In the genomic region with DNA sequence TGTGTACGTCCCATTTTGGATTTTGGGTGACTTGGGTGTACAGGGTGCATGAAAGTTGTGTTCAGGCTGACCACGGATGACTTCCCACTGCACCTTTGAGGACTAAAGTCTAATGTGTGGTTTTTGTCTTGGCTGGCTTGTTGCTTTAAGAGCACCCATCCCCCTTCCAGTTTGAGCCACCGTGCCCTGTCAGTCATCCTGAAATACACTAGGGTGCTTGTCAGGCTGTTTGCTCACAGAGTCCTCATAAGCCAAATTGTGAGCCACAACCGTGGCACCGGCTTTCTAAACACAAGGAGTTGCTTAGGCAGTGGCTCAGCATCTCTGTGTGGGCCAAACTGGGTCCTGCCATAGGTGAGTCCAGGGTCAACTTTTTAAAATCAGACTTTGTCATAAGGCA, we compare ENCODE assay signal across 13 mouse cellular contexts. TPM values are rescaled to one million over a fixed set of nuclear protein-coding genes. Genes with fewer than 3 reads are reported as not detected.
A peak's percentile ranks its signal among the peaks of the same experiment; 100 is the strongest.
DNase-seq lines count a peak whose midpoint lies in the region; ATAC-seq lines count a peak whose summit lies in the region.
"Had no signal": no experiment of that assay in that cellular context is flagged by ENCODE, and none has a peak within 500 bp of the region (broad histone marks: within the 10 kb centered on the region; RNA-seq: fewer than 3 reads in every experiment).

No protein-coding gene starts in this region.

- 47% methylated on average over 5 of the region's 5 CpGs for WGBS in heart, embryonic 11.5 days (ENCODE audit: insufficient replicate concordance)
- WGBS in forebrain, embryonic 10.5 days, result 75% methylated on average over 5 of the region's 5 CpGs

- H3K9ac ChIP-seq in heart, embryonic 11.5 days (ENCODE audit: low read depth, low read length), result no peak overlapping the region
- H3K9ac ChIP-seq: limb, embryonic 12.5 days; liver, postnatal 0 days had no signal

- H3K36me3 ChIP-seq in heart, embryonic 11.5 days (ENCODE audit: control insufficient read depth, insufficient read depth, low read length), result no peaks in the 10 kb centered on the region
- H3K36me3 ChIP-seq in forebrain, embryonic 10.5 days (replicated peaks), result no peaks in the 10 kb centered on the region
- H3K36me3 ChIP-seq: limb, embryonic 12.5 days had no signal

- no peaks in the 10 kb centered on the region for H3K27me3 ChIP-seq in heart, embryonic 11.5 days (ENCODE audit: control insufficient read depth, insufficient read depth, low read length)
- H3K27me3 ChIP-seq in forebrain, embryonic 10.5 days (ENCODE audit: poor library complexity, severe bottlenecking), result no peaks in the 10 kb centered on the region
- H3K27me3 ChIP-seq: limb, embryonic 12.5 days had no signal

- no peak overlapping the region for H3K4me3 ChIP-seq in heart, embryonic 11.5 days (ENCODE audit: low read depth, low read length)
- H3K4me3 ChIP-seq in forebrain, embryonic 10.5 days, result no peak overlapping the region
- H3K4me3 ChIP-seq: limb, embryonic 12.5 days had no signal

- peak; percentile 10 for DNase-seq in adrenal gland, postnatal 10 days
- no peak for DNase-seq in adrenal gland, postnatal 36 days
- peak; percentile 9 to 10 for DNase-seq in layer of hippocampus, adult 8-10 months (ENCODE audit: low spot score in 2 of 2)
- DNase-seq in layer of hippocampus, postnatal 14 days (ENCODE audit: low spot score in 2 of 2), result no peak
- peak; percentile 61 for DNase-seq in skeletal muscle tissue, adult 2 months (ENCODE audit: low read depth, low spot score)
- no peak for DNase-seq in testis, postnatal 14 days (ENCODE audit: low spot score)
- no peak for DNase-seq in forebrain, embryonic 10.5 days (ENCODE audit: extremely low spot score, low spot score)
- DNase-seq: kidney, postnatal 25 days; liver, postnatal 0 days had no signal

- peaks cover 28% of the 10 kb centered on the region for H3K4me1 ChIP-seq in heart, embryonic 11.5 days (ENCODE audit: control insufficient read depth, insufficient read depth, low read length)
- H3K4me1 ChIP-seq in forebrain, embryonic 10.5 days, result no peaks in the 10 kb centered on the region
- H3K4me1 ChIP-seq: limb, embryonic 12.5 days had no signal

- H3K27ac ChIP-seq in heart, embryonic 11.5 days (ENCODE audit: low read depth, low read length), result no peak overlapping the region
- H3K27ac ChIP-seq in forebrain, embryonic 10.5 days, result no peak overlapping the region
- H3K27ac ChIP-seq: limb, embryonic 12.5 days had no signal

- H3K4me2 ChIP-seq in heart, embryonic 11.5 days, result peak overlapping the region; percentile 41
- H3K4me2 ChIP-seq: limb, embryonic 12.5 days had no signal

- no peak for ATAC-seq in heart, embryonic 11.5 days (replicated peaks; ENCODE audit: insufficient number of reproducible peaks, low FRiP score, low TSS enrichment)
- ATAC-seq: inflammation-experienced regulatory T-cells, adult 6 months; liver, postnatal 0 days had no signal

- H3K9me3 ChIP-seq in heart, embryonic 11.5 days (replicated peaks; ENCODE audit: control insufficient read depth, low read length), result no peaks in the 10 kb centered on the region
- H3K9me3 ChIP-seq in forebrain, embryonic 10.5 days, result no peaks in the 10 kb centered on the region
- H3K9me3 ChIP-seq: limb, embryonic 12.5 days had no signal

RNA-seq across cellular contexts. Expression of a gene that starts 50.2 kb away (rescaled TPM):
- 1 to 10 TPM; 2.1 to 3.5 TPM for total RNA-seq in adrenal gland, postnatal 10 days (2021)
- total RNA-seq in adrenal gland, postnatal 36 days (2021), result 1 to 10 TPM in 1 of 2 experiments, under 1 TPM in 1; 0.63 to 1.1 TPM
- total RNA-seq in layer of hippocampus, adult 8-10 months (2022), result 1 to 10 TPM; 2.3 to 3.2 (median 3.1) TPM
- 1 to 10 TPM; 1.1 to 1.4 TPM for total RNA-seq in layer of hippocampus, postnatal 14 days (2021)
- 17.5 and 19.0 TPM in 2 replicates for polyA plus RNA-seq in heart, embryonic 11.5 days (2014; fragmentation: Nextera tagmentation; extraction: Ambion mirVana)
- 0.05 and 0.16 TPM in 2 replicates for polyA plus RNA-seq in forebrain, embryonic 10.5 days (2016; fragmentation: Nextera tagmentation; extraction: Ambion mirVana)
- total RNA-seq: megakaryocyte, adult 5-6 weeks had no signal
- polyA plus RNA-seq: liver, postnatal 0 days had no signal

RNA-seq across cellular contexts. Expression of a gene that starts 58.5 kb away (rescaled TPM):
- not detected for total RNA-seq in adrenal gland, postnatal 10 days (2021)
- not detected for total RNA-seq in adrenal gland, postnatal 36 days (2021)
- total RNA-seq in layer of hippocampus, adult 8-10 months (2022), result not detected
- total RNA-seq in layer of hippocampus, postnatal 14 days (2021), result not detected
- not detected in 2 replicates for polyA plus RNA-seq in heart, embryonic 11.5 days (2014; fragmentation: Nextera tagmentation; extraction: Ambion mirVana)
- not detected in 2 replicates for polyA plus RNA-seq in forebrain, embryonic 10.5 days (2016; fragmentation: Nextera tagmentation; extraction: Ambion mirVana)
- total RNA-seq: megakaryocyte, adult 5-6 weeks had no signal
- polyA plus RNA-seq: inflammation-experienced regulatory T-cells, adult 6 months; limb, embryonic 12.5 days; liver, postnatal 0 days had no signal

Comparison
In these comparisons a context has a peak if more than half of its experiments do, and no peak if none do; other contexts are left out.
1. DNase-seq: peak in adrenal gland, postnatal 10 days (single experiment), layer of hippocampus, adult 8-10 months (2 of 2) and skeletal muscle tissue, adult 2 months (single experiment); none in adrenal gland, postnatal 36 days (0 of 2), layer of hippocampus, postnatal 14 days (0 of 2), testis, postnatal 14 days (single experiment) and forebrain, embryonic 10.5 days (single experiment).